Mouse (Mus musculus): Measurements from ENCODE around the gene Rapgef6. TPM values are rescaled to one million over a fixed set of nuclear protein-coding genes. Genes with fewer than 3 reads are reported as not detected.

Gene Rapgef6
- polyA plus RNA-seq (2014; fragmentation: Nextera tagmentation; extraction: Ambion mirVana) = 34.2 and 40.6 TPM in 2 replicates

DNA sequence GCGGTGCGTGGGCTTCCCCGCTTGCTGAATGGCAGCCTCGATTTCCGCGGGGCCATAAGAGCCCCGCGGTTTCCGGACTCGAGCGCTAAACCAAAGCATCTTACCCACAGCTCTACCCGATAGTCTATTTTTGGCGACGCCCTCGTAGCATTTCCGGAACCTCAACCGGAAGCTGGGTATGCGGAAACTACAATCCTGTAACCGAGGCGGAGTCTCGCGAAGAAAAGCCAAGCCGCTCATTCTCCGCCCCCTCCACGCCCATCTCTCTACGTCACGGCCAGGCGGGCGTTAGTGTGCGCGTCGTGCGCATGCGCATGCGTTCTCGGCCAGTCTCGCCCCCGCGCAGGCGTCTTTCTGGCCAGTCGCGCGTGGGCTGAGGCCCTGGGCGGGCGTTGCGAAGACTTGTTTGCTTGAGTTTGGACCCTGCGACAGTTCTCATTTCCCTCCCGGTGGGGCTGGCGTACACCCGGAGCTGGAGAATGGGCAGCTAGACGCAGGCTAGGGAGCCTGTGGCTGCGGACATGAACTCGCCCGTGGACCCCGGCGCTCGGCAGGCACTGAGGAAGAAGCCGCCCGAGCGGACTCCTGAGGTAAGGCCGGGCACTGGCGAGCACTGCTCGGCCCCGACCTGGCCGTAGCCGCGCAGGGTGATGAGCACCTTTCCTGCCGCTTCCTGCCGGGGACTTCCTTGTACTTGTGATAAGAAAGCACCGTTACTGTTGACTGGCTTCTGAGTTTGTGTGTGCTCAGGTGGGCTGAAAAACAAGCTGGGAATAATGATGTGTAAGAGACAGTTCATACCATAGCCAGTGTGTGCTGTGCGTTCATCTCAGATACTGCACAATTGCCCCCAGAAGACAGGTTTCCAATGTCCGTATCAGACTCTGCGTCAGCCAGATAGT is at the start of gene Rapgef6:
Rapgef6 (plus strand) TSS at position 319 of the 902 bp plus-strand sequence.
- Histone ChIP-seq H3K4me2 (ENCODE audit: low read depth, low read length) (peak within 1 kb of the TSS; percentile 73), H3K9me3 (ENCODE audit: control insufficient read depth, low read length) (no peaks in the 10 kb centered on the region), H3K27ac (ENCODE audit: low read depth, low read length) (peak within 1 kb of the TSS; percentile 91), H3K9ac (replicated peaks; ENCODE audit: low read depth, low read length) (peak within 1 kb of the TSS; percentile 82), H3K27me3 (ENCODE audit: control insufficient read depth, insufficient read depth, low read length) (no peaks in the 10 kb centered on the region), H3K4me1 (ENCODE audit: control insufficient read depth, insufficient read depth, low read length) (peaks cover 17% of the 10 kb centered on the region; the same call in 1 of the 2 replicates), H3K4me3 (ENCODE audit: low read depth, low read length) (peak within 1 kb of the TSS; percentile 81), H3K36me3 (ENCODE audit: control insufficient read depth, insufficient read depth, low read length) (no peaks in the 10 kb centered on the region)
- WGBS = under 1% methylated on average over 73 of the region's 73 CpGs
- peak; percentile 97 for ATAC-seq (ENCODE audit: low read depth)

GRCm38 (mm10) chr11:54478414-54478813 is 44.2 kb upstream of the Rapgef6 start:
- Histone ChIP-seq H3K36me3 (ENCODE audit: control insufficient read depth, insufficient read depth, low read length) (no peaks in the 10 kb centered on the region; the same call in 1 of the 2 replicates), H3K27ac (ENCODE audit: low read depth, low read length) (no peak overlapping the region), H3K4me3 (ENCODE audit: low read depth, low read length) (no peak overlapping the region), H3K9ac (replicated peaks; ENCODE audit: low read depth, low read length) (no peak overlapping the region), H3K27me3 (ENCODE audit: control insufficient read depth, insufficient read depth, low read length) (no peaks in the 10 kb centered on the region), H3K4me2 (ENCODE audit: low read depth, low read length) (no peak overlapping the region), H3K9me3 (ENCODE audit: control insufficient read depth, low read length) (no peaks in the 10 kb centered on the region), H3K4me1 (ENCODE audit: control insufficient read depth, insufficient read depth, low read length) (no peaks in the 10 kb centered on the region)
- 79% methylated on average over 1 of the region's 1 CpGs for WGBS
- no peak for ATAC-seq (ENCODE audit: low read depth)

- WGBS = 90% methylated on average over 3 of the region's 3 CpGs
- H3K27ac ChIP-seq (ENCODE audit: low read depth, low read length) = no peak overlapping the region
- ATAC-seq (ENCODE audit: low read depth) = no peak
- H3K4me2 ChIP-seq (ENCODE audit: low read depth, low read length) = no peak overlapping the region
- no peaks in the 10 kb centered on the region for H3K27me3 ChIP-seq (ENCODE audit: control insufficient read depth, insufficient read depth, low read length)
- H3K4me1 ChIP-seq (ENCODE audit: control insufficient read depth, insufficient read depth, low read length) = no peaks in the 10 kb centered on the region
- no peaks in the 10 kb centered on the region for H3K36me3 ChIP-seq (ENCODE audit: control insufficient read depth, insufficient read depth, low read length)
- no peaks in the 10 kb centered on the region for H3K9me3 ChIP-seq (ENCODE audit: control insufficient read depth, low read length)
- no peak overlapping the region for H3K4me3 ChIP-seq (ENCODE audit: low read depth, low read length)
- H3K9ac ChIP-seq (replicated peaks; ENCODE audit: low read depth, low read length) = no peak overlapping the region
Observed at GRCm38 (mm10) chr11:54486041-54486440, 36.6 kb upstream of the Rapgef6 start.

DNA sequence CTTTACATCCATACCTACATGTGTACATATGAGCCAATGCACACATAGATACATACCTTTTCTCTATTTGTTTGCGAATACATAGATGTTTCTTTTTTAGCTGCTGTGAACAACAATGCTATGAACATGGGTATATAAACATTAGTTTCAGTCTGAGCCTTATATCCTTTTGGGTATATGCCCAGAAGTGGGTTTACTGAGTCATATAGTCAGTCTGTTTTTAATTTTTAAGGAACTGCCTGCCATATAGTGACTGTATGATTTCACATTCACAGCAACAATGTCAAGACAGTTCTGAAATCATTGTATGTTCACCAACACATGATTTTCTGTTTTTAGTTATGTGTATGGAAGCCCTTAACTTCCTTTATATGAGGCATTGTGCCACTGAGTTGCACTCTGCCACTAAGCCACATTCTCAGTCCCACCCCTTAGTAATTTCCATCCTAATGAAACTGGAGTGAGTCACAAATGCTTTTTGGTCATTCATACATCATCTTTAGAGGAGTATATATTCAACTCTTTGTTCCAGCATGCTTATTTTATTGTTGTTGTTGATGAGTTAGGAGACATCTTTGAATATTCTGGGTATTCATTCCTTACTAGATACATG is 30.6 kb upstream of the Rapgef6 start:
- no peaks in the 10 kb centered on the region for H3K27me3 ChIP-seq (ENCODE audit: control insufficient read depth, insufficient read depth, low read length)
- H3K4me1 ChIP-seq (ENCODE audit: control insufficient read depth, insufficient read depth, low read length) = no peaks in the 10 kb centered on the region
- no peak overlapping the region for H3K9ac ChIP-seq (replicated peaks; ENCODE audit: low read depth, low read length)
- no peaks in the 10 kb centered on the region for H3K36me3 ChIP-seq (ENCODE audit: control insufficient read depth, insufficient read depth, low read length)
- H3K4me2 ChIP-seq (ENCODE audit: low read depth, low read length) = no peak overlapping the region
- WGBS = 100% methylated on average over 1 of the region's 1 CpGs
- no peak overlapping the region for H3K4me3 ChIP-seq (ENCODE audit: low read depth, low read length)
- no peak overlapping the region for H3K27ac ChIP-seq (ENCODE audit: low read depth, low read length)
- H3K9me3 ChIP-seq (ENCODE audit: control insufficient read depth, low read length) = no peaks in the 10 kb centered on the region
- no peak for ATAC-seq (ENCODE audit: low read depth)

GRCm38 (mm10) chr11:54492559-54492958 is 30.1 kb upstream of the Rapgef6 start:
- H3K4me1 ChIP-seq (ENCODE audit: control insufficient read depth, insufficient read depth, low read length) = no peaks in the 10 kb centered on the region
- no peaks in the 10 kb centered on the region for H3K27me3 ChIP-seq (ENCODE audit: control insufficient read depth, insufficient read depth, low read length)
- peaks cover 2% of the 10 kb centered on the region; the same call in 1 of the 2 replicates for H3K36me3 ChIP-seq (ENCODE audit: control insufficient read depth, insufficient read depth, low read length)
- no peak overlapping the region for H3K9ac ChIP-seq (replicated peaks; ENCODE audit: low read depth, low read length)
- ATAC-seq (ENCODE audit: low read depth) = no peak
- H3K27ac ChIP-seq (ENCODE audit: low read depth, low read length) = no peak overlapping the region
- H3K4me2 ChIP-seq (ENCODE audit: low read depth, low read length) = no peak overlapping the region
- H3K4me3 ChIP-seq (ENCODE audit: low read depth, low read length) = no peak overlapping the region
- H3K9me3 ChIP-seq (ENCODE audit: control insufficient read depth, low read length) = no peaks in the 10 kb centered on the region
- 88% methylated on average over 4 of the region's 4 CpGs for WGBS

DNA sequence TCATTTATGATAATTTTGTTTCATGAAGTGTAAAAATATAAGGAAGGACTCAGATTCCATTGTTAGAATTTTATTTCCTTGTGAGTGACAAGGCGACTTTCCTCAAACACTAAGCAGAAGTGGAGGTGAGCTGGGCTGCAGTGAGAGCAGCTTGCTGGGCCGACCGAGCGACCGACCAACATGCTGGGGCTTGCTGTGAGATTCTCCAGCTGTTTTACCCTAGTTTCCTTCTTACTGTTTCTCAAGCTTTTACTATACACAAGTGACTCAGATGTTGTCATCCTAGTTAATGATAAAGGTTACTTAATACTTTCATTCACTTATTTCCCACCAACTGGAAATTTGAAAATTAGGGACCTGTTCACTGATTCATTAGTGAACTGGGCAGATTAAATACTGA is 22.8 kb upstream of the Rapgef6 start:
- H3K9ac ChIP-seq (replicated peaks; ENCODE audit: low read depth, low read length) = no peak overlapping the region
- H3K36me3 ChIP-seq (ENCODE audit: control insufficient read depth, insufficient read depth, low read length) = peaks cover 20% of the 10 kb centered on the region
- WGBS = 95% methylated on average over 5 of the region's 5 CpGs
- no peak overlapping the region for H3K4me2 ChIP-seq (ENCODE audit: low read depth, low read length)
- no peak for ATAC-seq (ENCODE audit: low read depth)
- no peaks in the 10 kb centered on the region for H3K4me1 ChIP-seq (ENCODE audit: control insufficient read depth, insufficient read depth, low read length)
- no peaks in the 10 kb centered on the region for H3K9me3 ChIP-seq (ENCODE audit: control insufficient read depth, low read length)
- no peak overlapping the region for H3K27ac ChIP-seq (ENCODE audit: low read depth, low read length)
- H3K4me3 ChIP-seq (ENCODE audit: low read depth, low read length) = no peak overlapping the region
- no peaks in the 10 kb centered on the region for H3K27me3 ChIP-seq (ENCODE audit: control insufficient read depth, insufficient read depth, low read length)

DNA sequence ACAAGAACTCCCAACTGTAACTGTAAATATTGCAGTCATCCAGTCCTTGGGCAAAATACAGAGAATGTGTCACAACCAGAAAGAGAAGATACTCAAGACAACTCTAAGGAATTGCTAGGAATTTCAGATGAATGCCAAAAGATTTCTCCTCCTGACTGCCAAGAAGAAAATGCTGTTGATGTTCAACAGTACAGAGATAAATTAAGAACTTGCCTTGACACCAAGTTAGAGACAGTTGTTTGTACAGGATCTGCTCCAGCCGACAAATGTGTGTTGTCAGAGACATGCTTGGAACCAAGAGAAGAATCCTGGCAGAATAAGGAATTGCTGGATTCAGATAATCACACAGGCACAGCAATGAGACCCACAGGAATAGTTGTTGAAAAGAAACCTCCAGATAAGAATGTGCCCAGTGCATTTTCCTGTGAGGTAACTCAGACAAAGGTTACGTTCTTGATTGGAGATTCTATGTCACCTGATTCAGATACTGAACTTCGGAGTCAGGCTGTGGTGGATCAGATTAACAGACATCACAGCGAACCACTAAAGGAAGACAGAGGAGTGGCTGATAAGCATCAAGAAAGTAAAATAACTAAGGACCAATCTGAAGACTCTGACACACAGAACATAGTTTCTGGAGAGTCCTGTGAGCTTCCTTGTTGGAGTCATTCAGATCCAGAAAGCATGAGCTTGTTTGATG is 20.0 kb upstream of the Rapgef6 start:
- Histone ChIP-seq H3K9me3 (ENCODE audit: control insufficient read depth, low read length) (no peaks in the 10 kb centered on the region), H3K27me3 (ENCODE audit: control insufficient read depth, insufficient read depth, low read length) (no peaks in the 10 kb centered on the region), H3K9ac (replicated peaks; ENCODE audit: low read depth, low read length) (no peak overlapping the region), H3K4me3 (ENCODE audit: low read depth, low read length) (no peak overlapping the region), H3K4me2 (ENCODE audit: low read depth, low read length) (no peak overlapping the region), H3K27ac (ENCODE audit: low read depth, low read length) (no peak overlapping the region), H3K36me3 (ENCODE audit: control insufficient read depth, insufficient read depth, low read length) (peaks cover 17% of the 10 kb centered on the region), H3K4me1 (ENCODE audit: control insufficient read depth, insufficient read depth, low read length) (no peaks in the 10 kb centered on the region)
- whole genome bisulfite sequencing = 97% methylated on average over 4 of the region's 4 CpGs
- ATAC-seq (ENCODE audit: low read depth) = no peak

DNA sequence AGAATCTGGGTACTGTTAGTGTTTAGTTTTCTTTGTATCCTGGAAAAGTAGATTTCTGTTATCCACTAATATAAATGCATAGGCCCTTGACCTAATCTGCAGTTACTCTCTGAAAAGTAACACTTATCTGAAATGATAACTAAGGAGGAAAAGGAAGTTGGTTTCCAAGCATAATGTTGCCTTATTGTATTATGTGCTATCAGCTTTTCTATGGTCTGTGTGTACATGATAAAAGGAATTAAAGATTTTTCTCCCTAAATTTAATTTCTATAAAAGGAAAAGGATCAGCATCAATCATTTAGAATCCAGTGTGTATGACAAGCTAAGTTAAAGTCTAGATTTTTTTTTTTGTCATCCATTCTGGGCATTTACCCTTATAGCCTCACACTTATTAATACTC is 9.1 kb upstream of the Rapgef6 start:
- Histone ChIP-seq H3K27ac (ENCODE audit: low read depth, low read length) (no peak overlapping the region), H3K4me1 (ENCODE audit: control insufficient read depth, insufficient read depth, low read length) (no peaks in the 10 kb centered on the region), H3K27me3 (ENCODE audit: control insufficient read depth, insufficient read depth, low read length) (no peaks in the 10 kb centered on the region), H3K9ac (replicated peaks; ENCODE audit: low read depth, low read length) (no peak overlapping the region), H3K9me3 (ENCODE audit: control insufficient read depth, low read length) (no peaks in the 10 kb centered on the region), H3K4me3 (ENCODE audit: low read depth, low read length) (no peak overlapping the region), H3K4me2 (ENCODE audit: low read depth, low read length) (no peak overlapping the region), H3K36me3 (ENCODE audit: control insufficient read depth, insufficient read depth, low read length) (no peaks in the 10 kb centered on the region)
- no peak for ATAC-seq (ENCODE audit: low read depth)
